Mouse (Mus musculus) stomach, postnatal 0 days (tissue): ENCODE data around the gene Msi2.

Experiments
- CTCF ChIP-seq: IDR thresholded peaks from 2 replicates; pipeline ENCODE4 v1.5.1; 2016; ENCODE audit warnings: antibody characterized with exemption, low read depth, mild to moderate bottlenecking, moderate library complexity
- EP300 ChIP-seq: optimal IDR thresholded peaks from 2 replicates; pipeline ENCODE3; 2016; ENCODE audit warnings: antibody characterized with exemption

- TF ChIP-seq EP300 = no peak
- no peak for TF ChIP-seq CTCF
Measured at GRCm38 (mm10) chr11:88655786-88656185, 62.5 kb downstream of the Msi2 start.
